Mouse (Mus musculus) thymus, postnatal 4 days (tissue): ENCODE results near the gene Dguok.

Experiments used
- DNase-seq: peaks from one replicate; pipeline ENCODE4 v3.0.0; 2021

Dguok gene

GRCm38 (mm10) chr6:83496753-83497710, 9.7 kb downstream of the Dguok start:
- no peak for DNase-seq

- no peak for DNase-seq
Measured at GRCm38 (mm10) chr6:83496009-83496752, 10.6 kb downstream of the Dguok start.

GRCm38 (mm10) chr6:83490622-83491021, 16.1 kb downstream of the Dguok start:
- DNase-seq: no peak

- no peak for DNase-seq
Measured at GRCm38 (mm10) chr6:83488200-83488599, 18.6 kb downstream of the Dguok start.

GRCm38 (mm10) chr6:83487298-83487697, 19.5 kb downstream of the Dguok start:
- no peak for DNase-seq

GRCm38 (mm10) chr6:83485854-83486253, 20.9 kb downstream of the Dguok start:
- no peak for DNase-seq

- no peak for DNase-seq
Measured at GRCm38 (mm10) chr6:83483776-83484175, 23.0 kb downstream of the Dguok start.

- DNase-seq: no peak
Measured at GRCm38 (mm10) chr6:83482418-83483085, 24.2 kb downstream of the Dguok start.

GRCm38 (mm10) chr6:83480019-83480655, 26.6 kb downstream of the Dguok start:
- DNase-seq: no peak

GRCm38 (mm10) chr6:83479193-83479592, 27.6 kb downstream of the Dguok start:
- no peak for DNase-seq

- DNase-seq: no peak
Measured at GRCm38 (mm10) chr6:83478628-83479027, 28.1 kb downstream of the Dguok start.

- DNase-seq: no peak
Measured at GRCm38 (mm10) chr6:83478217-83478616, 28.6 kb downstream of the Dguok start.

GRCm38 (mm10) chr6:83475431-83475830, 31.3 kb downstream of the Dguok start:
- DNase-seq: no peak

- no peak for DNase-seq
Measured at GRCm38 (mm10) chr6:83473240-83473639, 33.5 kb downstream of the Dguok start.

GRCm38 (mm10) chr6:83471739-83472138, 35.0 kb downstream of the Dguok start:
- no peak for DNase-seq

GRCm38 (mm10) chr6:83464011-83464410, 42.8 kb downstream of the Dguok start:
- no peak for DNase-seq

- DNase-seq: no peak
Measured at GRCm38 (mm10) chr6:83459034-83459644, 47.6 kb downstream of the Dguok start, which contains the start of gene Tet3. Tet3 (minus strand) TSS chr6:83459084.

- no peak for DNase-seq
Measured at GRCm38 (mm10) chr6:83456984-83457810, 49.6 kb downstream of the Dguok start.

GRCm38 (mm10) chr6:83456131-83456983, 50.4 kb downstream of the Dguok start:
- DNase-seq: peak; percentile 85
